ENCODE assay signal across 9 mouse cellular contexts in the genomic region with DNA sequence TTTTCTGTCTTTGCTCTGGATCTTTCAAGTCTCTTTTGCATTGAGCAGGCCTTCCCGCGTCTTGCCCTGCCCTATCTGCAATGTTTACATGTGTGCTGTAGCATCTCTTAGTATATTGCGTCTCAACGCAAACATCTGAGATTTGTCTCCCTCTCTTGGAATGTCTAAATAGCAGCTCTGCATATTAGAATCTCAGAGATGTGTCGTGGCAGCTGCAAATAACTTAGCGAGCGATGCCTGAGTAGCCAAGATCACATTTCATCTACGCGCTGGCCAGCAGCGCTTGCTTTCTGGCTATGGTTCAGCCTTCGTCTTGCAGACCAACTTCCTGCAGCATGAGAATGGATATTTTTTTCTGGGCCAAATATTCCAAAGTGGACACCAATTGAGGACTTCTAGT.
DNase-seq lines count a peak whose midpoint lies in the region; ATAC-seq and TF ChIP-seq lines count a peak whose summit lies in the region.
"Had no signal": no experiment of that assay in that cellular context is flagged by ENCODE, and none has a peak within 500 bp of the region (broad histone marks: within the 10 kb centered on the region; RNA-seq: fewer than 3 reads in every experiment).

No protein-coding gene starts in this region.

- H3K4me3 ChIP-seq in hindbrain, embryonic 11.5 days (ENCODE audit: low read depth, low read length): no peak overlapping the region
- H3K4me3 ChIP-seq in hindbrain, embryonic 10.5 days: no peak overlapping the region
- H3K4me3 ChIP-seq in kidney, adult 2 months (ENCODE audit: insufficient read depth, low read depth, low read length): no peak overlapping the region
- no peak overlapping the region for H3K4me3 ChIP-seq in forebrain, embryonic 10.5 days
- no peak overlapping the region for H3K4me3 ChIP-seq in forebrain, embryonic 13.5 days
- H3K4me3 ChIP-seq: hindbrain, embryonic 15.5 days had no signal

- no peak overlapping the region for H3K4me2 ChIP-seq in hindbrain, embryonic 11.5 days (replicated peaks; ENCODE audit: low read depth, low read length)
- no peak overlapping the region for H3K4me2 ChIP-seq in forebrain, embryonic 13.5 days
- H3K4me2 ChIP-seq: hindbrain, embryonic 15.5 days had no signal

- DNase-seq in hindbrain, embryonic 11.5 days (ENCODE audit: low spot score): peak; percentile 7
- DNase-seq in hindbrain, embryonic 10.5 days (ENCODE audit: low spot score): no peak
- peak; percentile 29 for DNase-seq in forelimb bud, embryonic 11.5 days (ENCODE audit: low read depth, low spot score)
- DNase-seq in kidney, adult 2 months: peak; percentile 24
- peak; percentile 50 to 85 for DNase-seq in lung, postnatal 4 days
- no peak for DNase-seq in forebrain, embryonic 10.5 days (ENCODE audit: extremely low spot score, low spot score)
- DNase-seq in spleen, postnatal 10 days (ENCODE audit: low spot score in 2 of 2): no peak

- WGBS in hindbrain, embryonic 11.5 days: 80% methylated on average over 11 of the region's 11 CpGs
- WGBS in hindbrain, embryonic 10.5 days: 84% methylated on average over 11 of the region's 11 CpGs
- 61% methylated on average over 11 of the region's 11 CpGs for WGBS in kidney, adult 2 months
- 91% methylated on average over 11 of the region's 11 CpGs for WGBS in forebrain, embryonic 10.5 days
- WGBS in forebrain, embryonic 13.5 days: 86% methylated on average over 11 of the region's 11 CpGs

- no peaks in the 10 kb centered on the region for H3K4me1 ChIP-seq in hindbrain, embryonic 11.5 days (replicated peaks; ENCODE audit: control insufficient read depth, insufficient read depth, low read length)
- H3K4me1 ChIP-seq in hindbrain, embryonic 10.5 days (replicated peaks): 0 out of 2 replicates have a peak, but pooled peaks cover 4% of the 10 kb centered on the region
- no peaks in the 10 kb centered on the region for H3K4me1 ChIP-seq in kidney, adult 2 months (ENCODE audit: control insufficient read depth, insufficient read depth, low read length)
- peaks cover 18% of the 10 kb centered on the region for H3K4me1 ChIP-seq in forebrain, embryonic 10.5 days
- peaks cover 11% of the 10 kb centered on the region; the same call in 1 of the 2 replicates for H3K4me1 ChIP-seq in forebrain, embryonic 13.5 days
- H3K4me1 ChIP-seq: hindbrain, embryonic 15.5 days had no signal

- TF ChIP-seq POLR2A in kidney, adult 2 months (IDR thresholded peaks at IDR 0.05; ENCODE audit: low read depth, low read length): no peak

- H3K36me3 ChIP-seq in hindbrain, embryonic 11.5 days (ENCODE audit: control insufficient read depth, insufficient read depth, low read length): no peaks in the 10 kb centered on the region
- no peaks in the 10 kb centered on the region for H3K36me3 ChIP-seq in hindbrain, embryonic 10.5 days
- H3K36me3 ChIP-seq in kidney, adult 2 months (ENCODE audit: control insufficient read depth, insufficient read depth, low read length): no peaks in the 10 kb centered on the region
- no peaks in the 10 kb centered on the region for H3K36me3 ChIP-seq in forebrain, embryonic 10.5 days (replicated peaks)
- H3K36me3 ChIP-seq in forebrain, embryonic 13.5 days (ENCODE audit: poor library complexity, severe bottlenecking): no peaks in the 10 kb centered on the region
- H3K36me3 ChIP-seq: hindbrain, embryonic 15.5 days had no signal

- no peaks in the 10 kb centered on the region for H3K27me3 ChIP-seq in hindbrain, embryonic 11.5 days (ENCODE audit: control insufficient read depth, insufficient read depth, low read length)
- H3K27me3 ChIP-seq in hindbrain, embryonic 10.5 days (ENCODE audit: insufficient read depth, poor library complexity, severe bottlenecking): no peaks in the 10 kb centered on the region
- no peaks in the 10 kb centered on the region for H3K27me3 ChIP-seq in kidney, adult 2 months (replicated peaks; ENCODE audit: control insufficient read depth, insufficient read depth, low read length)
- H3K27me3 ChIP-seq in forebrain, embryonic 10.5 days (ENCODE audit: poor library complexity, severe bottlenecking): no peaks in the 10 kb centered on the region
- no peaks in the 10 kb centered on the region for H3K27me3 ChIP-seq in forebrain, embryonic 13.5 days
- H3K27me3 ChIP-seq: hindbrain, embryonic 15.5 days had no signal

- H3K27ac ChIP-seq in hindbrain, embryonic 11.5 days (ENCODE audit: low read depth, low read length): no peak overlapping the region
- H3K27ac ChIP-seq in hindbrain, embryonic 10.5 days: no peak overlapping the region
- H3K27ac ChIP-seq in kidney, adult 2 months (ENCODE audit: insufficient read depth, low read depth, low read length): no peak overlapping the region
- no peak overlapping the region for H3K27ac ChIP-seq in forebrain, embryonic 10.5 days
- no peak overlapping the region for H3K27ac ChIP-seq in forebrain, embryonic 13.5 days
- H3K27ac ChIP-seq: hindbrain, embryonic 15.5 days had no signal

- H3K9me3 ChIP-seq in hindbrain, embryonic 11.5 days (ENCODE audit: control insufficient read depth, low read length): no peaks in the 10 kb centered on the region
- H3K9me3 ChIP-seq in hindbrain, embryonic 10.5 days: no peaks in the 10 kb centered on the region
- H3K9me3 ChIP-seq in forebrain, embryonic 10.5 days: no peaks in the 10 kb centered on the region
- H3K9me3 ChIP-seq in forebrain, embryonic 13.5 days (replicated peaks): no peaks in the 10 kb centered on the region
- H3K9me3 ChIP-seq: hindbrain, embryonic 15.5 days had no signal

- no peak overlapping the region for H3K9ac ChIP-seq in hindbrain, embryonic 11.5 days (ENCODE audit: low read depth, low read length)
- H3K9ac ChIP-seq in forebrain, embryonic 13.5 days: no peak overlapping the region
- H3K9ac ChIP-seq: hindbrain, embryonic 15.5 days had no signal

- TF ChIP-seq CTCF in kidney, adult 2 months (conservative IDR thresholded peaks at IDR 0.05; ENCODE audit: insufficient read depth, insufficient read length, low read depth, low read length): no peak

- ATAC-seq in hindbrain, embryonic 11.5 days (ENCODE audit: low FRiP score): no peak
- no peak for ATAC-seq in forebrain, embryonic 13.5 days

Comparison
In these comparisons a context has a peak if more than half of its experiments do, and no peak if none do; other contexts are left out.
1. DNase-seq: peak in hindbrain, embryonic 11.5 days (single experiment), forelimb bud, embryonic 11.5 days (single experiment), kidney, adult 2 months (single experiment) and lung, postnatal 4 days (2 of 2); none in hindbrain, embryonic 10.5 days (single experiment), forebrain, embryonic 10.5 days (single experiment) and spleen, postnatal 10 days (0 of 2).